Mouse (Mus musculus) cortical plate, adult 2 months (tissue): ENCODE data around the gene Gm8978. TPM values are rescaled to one million over a fixed set of nuclear protein-coding genes. Genes with fewer than 3 reads are reported as not detected.
"Not testable (repeated sequence)": the region's sequence is repeated elsewhere in the genome, so short reads cannot be mapped to it uniquely, and the experiment has no call there.

Experiments
- H3K27ac ChIP-seq: fragments of 200-500 bp; 2 replicates; pipeline ENCODE4 v1.5.1; 2012; ENCODE audit warnings: low read length, control low read depth, inconsistent platforms; ENCODE audit not compliant: insufficient read depth
- H3K4me1 ChIP-seq: fragments of 200-500 bp; 2 replicates; pipeline ENCODE4 v1.6.1; 2011; ENCODE audit warnings: low read length; ENCODE audit not compliant: control insufficient read depth, insufficient read depth
- H3K4me3 ChIP-seq: fragments of 200-500 bp; 2 replicates; pipeline ENCODE4 v1.5.1; 2011; ENCODE audit warnings: mild to moderate bottlenecking, low read length, control low read depth; ENCODE audit not compliant: insufficient read depth
- polyA plus RNA-seq: library from polyadenylated mRNA; depleted of rRNA; stranded (reverse); fragments of >200 nt; gene quantifications from 2 replicates; pipeline ENCODE4 v1.2.3, GENCODE M21; 2012; rRNA removed

Gene Gm8978
- not detected in 2 replicates for polyA plus RNA-seq

- not testable (repeated sequence) for H3K27ac ChIP-seq, H3K4me1 ChIP-seq, H3K4me3 ChIP-seq
Measured at GRCm38 (mm10) chr19:33625152-33625551, at the start of gene Gm8978. Gm8978 (minus strand) TSS chr19:33625252.

GRCm38 (mm10) chr19:33589626-33590302 is 35.3 kb downstream of the Gm8978 start:
- not testable (repeated sequence) for H3K4me1 ChIP-seq, H3K27ac ChIP-seq
- peak overlapping the region; percentile 34 for H3K4me3 ChIP-seq

GRCm38 (mm10) chr19:33568551-33568950 is 56.5 kb downstream of the Gm8978 start:
- not testable (repeated sequence) for H3K4me3 ChIP-seq, H3K4me1 ChIP-seq, H3K27ac ChIP-seq

Other genes starting within 250 kb of the Gm8978 start
- 1.2 TPM in 2 replicates for gene Rnls, start 233.0 kb downstream of the Gm8978 start, polyA plus RNA-seq
- gene Lipo4, start 107.5 kb downstream of the Gm8978 start, polyA plus RNA-seq, result not detected in 2 replicates
- 0.13 and 0.17 TPM in 2 replicates for gene Lipo2, start 126.1 kb upstream of the Gm8978 start, polyA plus RNA-seq
- 5.1 and 5.2 TPM in 2 replicates for gene Lipo3, start 136.7 kb upstream of the Gm8978 start, polyA plus RNA-seq
- not detected in 2 replicates for gene Lipo1, start 162.2 kb upstream of the Gm8978 start, polyA plus RNA-seq